Mouse (Mus musculus): Measurements from ENCODE around the gene Slc28a1.
"Not testable (repeated sequence)": the region's sequence is repeated elsewhere in the genome, so short reads cannot be mapped to it uniquely, and the experiment has no call there.

Gene Slc28a1

DNA sequence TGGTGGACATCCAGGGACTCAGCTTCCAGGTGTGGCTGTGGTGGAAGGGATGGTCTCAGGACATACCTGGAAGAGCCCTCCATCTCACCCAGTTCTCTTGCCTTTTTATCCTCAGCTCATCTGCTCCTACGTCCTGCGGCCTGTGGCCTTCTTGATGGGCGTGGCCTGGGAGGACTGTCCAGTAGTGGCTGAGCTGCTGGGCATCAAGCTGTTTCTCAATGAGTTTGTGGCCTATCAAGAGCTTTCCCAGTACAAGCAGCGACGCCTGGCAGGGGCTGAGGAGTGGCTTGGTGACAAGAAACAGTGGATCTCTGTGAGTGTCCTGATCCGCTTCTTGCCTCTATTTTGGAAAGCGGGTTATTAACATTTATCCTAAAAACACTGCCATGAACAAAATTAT lies 49.8 kb downstream of the Slc28a1 start:
- no peak for DNase-seq (ENCODE audit: extremely low spot score, low read depth, low spot score)

DNA sequence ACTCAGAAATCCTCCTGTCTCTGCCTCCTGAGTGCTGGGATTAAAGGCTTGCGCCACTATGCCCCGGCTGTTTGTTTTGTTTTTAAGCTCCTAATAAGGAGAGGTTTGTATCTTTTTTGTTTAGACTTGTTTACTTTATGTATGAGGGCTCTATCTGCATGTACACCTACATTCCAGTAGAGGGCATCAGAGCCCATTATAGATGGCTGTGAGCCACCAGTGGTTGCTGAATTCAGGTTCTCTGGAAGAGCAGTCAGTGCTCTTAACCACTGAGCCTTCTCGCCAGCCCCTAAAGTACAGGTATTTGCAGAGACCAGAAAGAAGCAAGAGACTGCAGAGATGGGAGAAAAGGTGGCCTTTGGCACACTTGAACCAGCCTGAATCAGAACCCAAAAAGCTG lies 52.5 kb downstream of the Slc28a1 start:
- DNase-seq (ENCODE audit: extremely low spot score, low read depth, low spot score) = no peak

DNA sequence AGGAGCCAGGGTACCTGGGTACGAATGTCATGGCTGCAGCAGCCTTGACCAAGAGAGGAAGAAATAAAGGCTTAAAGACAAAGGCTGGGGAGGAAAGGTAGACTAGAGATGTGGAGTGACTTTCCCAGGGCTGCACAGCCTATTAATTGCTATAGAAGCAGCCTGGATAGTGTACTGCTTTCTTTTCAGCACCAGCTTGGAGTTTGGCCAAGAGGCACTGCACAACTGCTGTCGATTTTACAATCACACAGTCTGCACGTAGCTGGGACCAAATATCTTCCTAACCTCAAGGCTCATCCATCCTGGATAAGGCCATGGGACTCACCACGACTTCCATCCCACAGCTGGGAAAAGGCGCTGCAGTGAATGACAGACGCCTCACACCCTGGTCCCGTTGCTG lies 54.8 kb downstream of the Slc28a1 start:
- no peak for DNase-seq (ENCODE audit: extremely low spot score, low read depth, low spot score)

DNA sequence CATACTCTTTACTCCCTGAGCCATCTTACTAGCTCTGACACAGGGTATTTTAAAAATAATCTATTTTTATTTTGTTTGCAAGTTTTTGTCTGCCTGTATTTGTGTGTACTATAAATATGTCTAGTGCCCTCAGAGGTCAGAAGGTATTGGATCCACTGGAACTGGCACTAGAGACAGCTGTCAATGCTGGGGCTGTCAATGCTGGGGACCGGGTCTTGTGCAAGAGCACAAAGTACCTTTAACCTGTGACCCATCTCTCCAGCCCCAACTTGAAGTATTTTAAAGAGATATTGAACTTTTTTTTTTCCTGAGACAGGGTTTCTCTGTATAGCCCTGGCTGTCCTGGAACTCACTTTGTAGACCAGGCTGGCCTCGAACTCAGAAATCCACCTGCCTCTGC lies 59.3 kb downstream of the Slc28a1 start:
- no peak for DNase-seq (ENCODE audit: extremely low spot score, low read depth, low spot score)

DNA sequence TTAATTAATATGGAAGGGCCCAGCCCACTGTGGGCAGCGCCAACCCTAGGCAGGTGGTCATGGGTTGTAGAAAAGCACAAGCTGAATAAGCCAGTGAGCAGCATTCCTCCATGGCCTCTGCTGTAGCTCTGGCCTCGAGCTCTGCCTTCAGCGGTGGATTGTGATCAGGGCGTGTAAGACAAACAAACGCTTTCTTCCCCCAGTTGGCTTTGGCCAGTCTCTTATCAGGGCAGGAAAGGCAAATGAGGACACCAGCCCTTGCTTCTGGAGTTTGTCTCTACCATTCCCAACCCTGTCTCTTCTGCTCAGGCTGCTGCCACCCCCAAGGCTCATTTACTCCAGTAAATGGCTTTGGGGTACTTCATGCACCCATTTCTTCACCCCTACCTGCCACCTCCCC lies 60.1 kb downstream of the Slc28a1 start:
- no peak for DNase-seq (ENCODE audit: extremely low spot score, low read depth, low spot score)

DNA sequence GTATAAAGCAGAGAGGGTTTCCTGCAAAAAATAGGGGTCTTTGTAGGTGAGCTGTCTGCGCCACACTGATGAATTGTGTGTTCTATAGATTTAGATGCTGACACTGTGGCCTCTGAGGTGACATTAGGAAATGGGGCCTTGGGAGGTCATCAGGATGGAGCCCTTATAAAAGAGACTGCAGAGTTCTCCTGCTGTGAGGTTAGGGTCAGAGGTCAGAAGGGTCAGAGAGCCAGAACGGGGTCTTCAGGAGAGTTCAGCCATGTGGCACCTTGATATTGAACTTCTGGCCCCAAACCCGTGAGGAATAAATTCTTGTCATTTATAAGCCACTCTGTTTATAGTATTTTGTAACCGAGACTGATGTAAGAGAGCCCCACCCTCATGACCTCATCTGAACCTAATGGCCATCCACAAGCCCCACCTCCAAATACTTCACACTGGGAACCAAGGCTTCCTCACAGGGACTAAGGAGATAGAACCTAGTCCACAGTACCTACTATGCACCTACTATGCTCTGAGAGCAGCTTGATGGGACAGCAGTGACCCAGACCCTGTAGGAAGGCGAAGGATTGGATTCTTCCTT lies 61.7 kb downstream of the Slc28a1 start:
- peak; percentile 31 for DNase-seq (ENCODE audit: extremely low spot score, low read depth, low spot score)

DNA sequence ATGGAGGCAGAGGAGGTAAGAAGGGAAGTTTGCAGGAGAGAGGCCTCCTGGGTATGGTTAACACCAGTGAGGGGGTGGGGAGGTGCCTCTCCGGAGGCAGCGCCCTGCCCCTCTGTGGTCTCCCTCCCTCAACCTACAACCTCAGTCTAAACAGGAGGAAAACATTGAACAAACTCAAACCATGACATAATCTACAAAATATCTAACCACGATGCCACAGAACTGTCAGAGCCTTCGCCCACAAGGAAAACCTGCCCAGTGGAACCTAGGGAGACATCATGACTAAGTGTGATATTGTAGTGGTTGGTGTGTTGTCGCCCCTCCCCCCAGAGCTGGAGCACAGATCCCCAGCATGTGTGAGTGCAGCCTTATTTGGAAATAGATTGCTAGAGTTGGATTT lies 64.9 kb downstream of the Slc28a1 start:
- DNase-seq (ENCODE audit: extremely low spot score, low read depth, low spot score) = no peak

DNA sequence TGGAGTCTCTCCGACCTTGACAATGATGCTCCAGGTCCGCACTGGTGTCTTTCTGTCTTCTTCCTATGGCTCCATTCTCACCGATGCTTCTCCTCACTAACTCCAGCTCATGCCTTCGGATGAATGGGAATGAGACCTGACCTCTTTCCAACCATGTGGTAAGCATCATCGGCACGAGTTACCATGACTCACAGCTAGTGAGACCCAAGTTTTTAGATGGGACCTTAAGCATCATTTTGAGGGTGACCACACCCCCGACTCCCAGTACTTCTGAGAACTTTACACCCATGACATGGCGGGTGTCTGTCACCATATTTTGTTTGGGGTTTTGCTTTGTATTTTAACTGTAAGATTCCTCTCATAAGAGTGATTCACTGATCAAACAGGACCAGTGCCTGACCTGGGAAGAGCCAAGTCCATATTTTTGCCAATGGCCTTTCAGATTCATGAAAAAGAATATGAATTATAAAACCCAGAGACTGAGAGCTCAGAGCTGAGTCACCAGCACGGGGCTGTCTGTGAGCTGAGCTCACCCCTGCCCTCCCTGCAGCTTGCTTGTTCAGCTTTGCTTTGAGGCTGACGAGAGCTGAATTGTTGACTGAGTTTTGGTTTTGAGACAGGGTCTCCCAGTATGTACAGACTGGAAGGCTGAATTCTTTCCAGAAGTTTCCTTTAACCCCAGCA lies 68.0 kb downstream of the Slc28a1 start:
- DNase-seq (ENCODE audit: extremely low spot score, low read depth, low spot score) = no peak

DNA sequence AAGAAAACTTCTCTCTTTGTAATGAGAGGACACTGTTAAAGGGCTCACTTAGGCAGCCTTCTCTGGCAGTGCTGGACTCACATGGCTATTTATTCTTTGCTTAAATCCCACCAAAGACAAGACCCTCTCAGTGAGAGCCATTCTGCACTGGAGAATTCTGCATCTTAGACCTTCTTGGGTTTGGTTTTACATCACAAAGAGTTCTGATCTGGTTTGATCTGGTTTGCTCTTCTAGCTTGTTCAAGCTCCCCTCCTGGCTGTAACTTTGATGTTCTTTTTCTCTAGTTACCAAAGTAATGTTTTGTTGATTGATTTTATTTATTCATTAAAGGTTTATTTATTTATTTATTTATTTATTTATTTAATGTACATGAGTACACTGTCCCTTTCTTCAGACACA lies 68.6 kb downstream of the Slc28a1 start:
- DNase-seq (ENCODE audit: extremely low spot score, low read depth, low spot score) = no peak

DNA sequence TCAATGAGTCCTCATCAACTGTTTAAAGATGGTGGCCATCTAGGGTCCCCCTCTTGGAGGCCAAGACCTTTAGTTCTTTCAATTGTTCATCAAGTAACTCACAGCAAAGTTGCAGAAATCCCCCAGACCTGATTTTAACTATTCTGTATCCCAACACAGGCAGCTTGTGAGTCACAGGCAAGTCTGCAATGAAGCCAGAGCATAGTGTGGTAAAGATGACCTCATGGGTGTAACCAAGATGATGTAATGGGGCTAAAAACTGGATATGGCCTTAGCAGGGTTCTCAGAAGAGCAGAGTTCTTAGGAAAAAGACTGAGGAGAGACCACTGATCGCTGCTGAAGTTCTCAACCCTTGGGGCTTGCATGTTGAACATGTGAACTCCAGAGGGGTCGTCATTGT lies 69.5 kb downstream of the Slc28a1 start:
- no peak for DNase-seq (ENCODE audit: extremely low spot score, low read depth, low spot score)

DNA sequence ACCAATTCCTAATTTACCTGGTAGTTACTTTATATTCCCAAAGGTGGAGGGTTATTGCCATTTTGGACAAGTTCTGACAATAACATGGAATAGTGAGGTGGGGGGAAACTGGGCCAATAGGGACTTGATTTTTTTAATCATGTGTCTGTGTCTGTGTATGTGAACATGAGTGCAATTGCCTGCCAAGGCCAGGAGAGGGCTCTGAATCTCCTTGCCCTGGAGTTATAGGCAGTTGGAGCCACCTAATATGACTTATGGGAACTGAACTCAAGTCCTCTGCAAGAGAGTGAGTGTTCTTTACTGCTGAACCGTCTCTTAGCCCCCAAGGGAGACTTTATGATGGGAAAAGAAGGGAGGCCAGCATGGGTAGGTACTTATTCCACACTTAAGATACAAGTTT lies 70.1 kb downstream of the Slc28a1 start:
- no peak for DNase-seq (ENCODE audit: extremely low spot score, low read depth, low spot score)

DNA sequence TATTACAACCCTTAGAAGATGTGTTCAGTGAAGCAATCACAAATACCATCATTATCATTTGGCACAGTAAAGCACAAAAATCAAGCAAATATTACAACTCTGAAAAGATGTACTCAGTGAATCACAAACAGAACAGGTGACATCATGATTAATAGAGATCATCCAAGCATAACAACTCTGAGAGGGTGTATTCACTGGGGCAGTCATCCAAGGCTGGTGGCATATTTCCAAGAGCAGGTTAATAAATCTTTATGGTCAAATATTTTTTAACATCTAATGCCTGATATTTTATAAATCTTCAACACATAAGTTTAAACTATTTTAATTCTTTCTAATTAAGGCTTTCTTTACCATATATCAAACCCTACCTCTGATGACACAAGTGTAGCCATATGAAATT lies 71.4 kb downstream of the Slc28a1 start:
- DNase-seq (ENCODE audit: extremely low spot score, low read depth, low spot score) = not testable (repeated sequence)

DNA sequence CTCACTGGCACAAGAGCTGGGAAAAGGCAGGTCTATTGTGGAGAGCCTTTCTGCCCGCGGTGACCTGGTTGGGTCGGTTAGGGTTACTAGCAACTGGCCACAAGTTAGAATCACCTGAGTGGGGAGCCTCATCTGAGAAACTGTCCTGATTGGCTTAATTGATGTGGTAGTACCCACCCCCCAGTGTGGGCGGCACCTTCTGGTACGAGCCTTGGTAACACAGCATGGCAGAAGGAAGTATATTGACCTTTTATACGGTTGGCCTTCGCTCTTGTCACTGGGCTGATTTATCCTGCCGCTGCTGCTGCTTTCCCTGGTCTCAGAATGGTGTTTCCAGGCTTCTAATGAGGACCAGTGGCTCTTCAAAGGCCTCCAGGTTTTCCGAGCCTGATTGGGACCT lies 74.6 kb downstream of the Slc28a1 start:
- DNase-seq (ENCODE audit: extremely low spot score, low read depth, low spot score) = no peak

DNA sequence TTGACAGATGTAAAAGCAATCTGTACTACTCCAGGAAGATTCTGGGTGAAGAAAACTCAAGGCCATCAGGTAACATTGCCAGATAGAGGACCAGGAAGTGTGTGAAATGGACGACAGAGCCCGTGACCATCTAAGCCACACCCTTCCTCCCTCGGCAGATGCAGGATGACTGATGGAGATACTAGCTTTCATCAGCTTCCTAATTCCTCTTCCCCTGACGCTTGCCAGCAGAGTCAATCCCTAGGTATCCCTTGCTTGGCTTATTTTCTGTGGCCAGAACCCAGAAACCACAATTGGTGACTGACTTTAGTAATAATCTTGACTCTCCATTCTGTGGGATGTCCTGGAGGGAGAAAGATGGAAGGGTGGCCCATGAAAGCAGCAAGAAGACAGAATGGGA lies 80.9 kb downstream of the Slc28a1 start:
- DNase-seq (ENCODE audit: extremely low spot score, low read depth, low spot score) = no peak

DNA sequence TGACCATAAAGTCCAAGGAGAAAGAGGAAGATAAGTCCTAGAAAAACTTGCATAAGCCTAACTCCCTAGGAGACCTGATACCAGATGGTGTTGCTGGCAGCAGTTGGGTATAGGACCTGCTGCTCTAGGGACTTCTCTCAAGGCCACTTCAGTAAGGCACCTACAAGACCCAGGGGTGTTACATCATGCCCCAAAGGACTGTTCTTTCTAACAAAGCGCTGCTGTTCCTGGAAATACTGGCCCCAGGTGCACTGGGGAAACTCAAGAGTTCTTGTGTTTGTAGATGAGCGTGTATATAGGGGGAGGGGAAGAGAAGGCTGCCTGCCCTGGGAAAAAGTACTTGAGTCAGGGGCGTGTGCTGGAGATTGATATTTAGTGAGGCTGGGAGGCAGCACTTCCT lies 82.2 kb downstream of the Slc28a1 start:
- DNase-seq (ENCODE audit: extremely low spot score, low read depth, low spot score) = no peak

DNA sequence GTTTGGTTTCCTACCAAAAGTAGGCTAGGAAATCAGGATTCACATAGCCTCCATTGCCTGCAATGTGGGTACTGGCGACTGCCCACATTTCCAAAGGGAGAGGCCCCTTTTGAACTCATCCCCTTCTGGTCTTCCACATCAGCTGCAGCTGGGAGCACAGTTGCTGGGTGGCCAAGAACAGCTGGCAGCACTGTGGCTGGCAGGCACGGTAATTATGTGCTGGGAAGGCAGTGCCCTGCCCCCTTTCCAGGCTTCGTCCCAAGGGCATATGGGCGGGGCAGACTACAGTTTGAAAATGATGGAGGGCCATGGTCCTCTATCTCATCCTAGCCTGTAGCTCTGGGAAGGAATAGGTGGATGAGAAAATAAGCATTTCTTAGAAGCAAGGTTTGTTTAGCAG lies 83.9 kb downstream of the Slc28a1 start:
- no peak for DNase-seq (ENCODE audit: extremely low spot score, low read depth, low spot score)

DNA sequence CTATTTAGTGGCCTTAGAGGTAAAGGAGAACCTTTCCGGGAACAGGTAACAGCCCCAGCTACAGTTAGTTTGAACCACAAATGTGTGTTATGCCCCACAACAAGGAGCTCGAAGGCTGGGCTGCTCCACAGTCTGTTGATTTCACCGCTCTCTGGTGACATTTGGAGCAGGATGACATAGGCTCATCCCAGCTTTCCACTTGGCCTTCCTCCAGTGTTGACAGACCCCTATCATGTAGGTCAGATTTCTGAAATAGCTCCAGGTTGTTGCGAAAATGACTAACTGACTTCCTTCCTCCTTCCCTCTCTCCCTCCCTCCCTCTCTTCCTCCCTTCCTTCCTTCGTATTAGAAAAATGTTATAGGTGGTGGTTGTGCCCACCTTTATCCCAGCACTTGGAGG lies 84.5 kb downstream of the Slc28a1 start:
- DNase-seq (ENCODE audit: extremely low spot score, low read depth, low spot score) = no peak

DNA sequence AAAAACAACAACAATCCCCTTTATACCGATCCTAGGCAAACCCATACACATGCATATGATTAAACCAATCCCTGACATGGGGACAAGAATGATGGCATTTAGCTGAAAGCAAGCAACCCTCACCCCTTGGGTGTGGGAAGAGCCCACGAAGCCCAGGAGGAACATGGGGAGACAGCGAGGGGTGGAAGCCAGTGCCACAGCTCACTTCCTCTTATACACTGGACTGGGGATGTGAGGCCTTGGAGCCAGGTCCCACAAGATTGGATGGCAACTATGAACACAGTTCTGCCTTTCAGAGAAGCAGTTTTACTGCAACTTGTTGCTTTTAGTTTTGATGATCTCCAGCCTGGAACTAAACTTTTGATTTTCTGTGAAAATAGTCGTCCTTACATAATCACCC lies 85.2 kb downstream of the Slc28a1 start:
- no peak for DNase-seq (ENCODE audit: extremely low spot score, low read depth, low spot score)

DNA sequence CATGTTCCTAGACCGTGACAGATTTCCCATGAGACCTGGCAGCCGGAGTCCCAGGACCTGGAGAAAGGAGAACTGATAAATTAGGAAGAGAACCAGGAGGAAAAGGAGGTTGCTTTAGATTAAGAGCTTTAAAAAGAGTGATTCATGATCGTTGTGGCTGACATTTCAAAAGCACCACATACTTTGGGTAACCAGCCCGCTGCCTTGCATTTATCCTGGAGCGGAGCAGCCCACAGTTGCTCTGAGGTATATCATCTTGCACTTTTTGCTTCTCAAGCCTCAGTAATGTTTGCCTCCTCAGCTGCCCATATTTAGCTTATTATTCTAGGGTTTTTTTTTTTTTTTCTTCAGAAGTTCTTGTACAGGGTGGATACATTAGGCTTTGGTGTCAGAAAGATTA lies 87.8 kb downstream of the Slc28a1 start:
- DNase-seq (ENCODE audit: extremely low spot score, low read depth, low spot score) = no peak

DNA sequence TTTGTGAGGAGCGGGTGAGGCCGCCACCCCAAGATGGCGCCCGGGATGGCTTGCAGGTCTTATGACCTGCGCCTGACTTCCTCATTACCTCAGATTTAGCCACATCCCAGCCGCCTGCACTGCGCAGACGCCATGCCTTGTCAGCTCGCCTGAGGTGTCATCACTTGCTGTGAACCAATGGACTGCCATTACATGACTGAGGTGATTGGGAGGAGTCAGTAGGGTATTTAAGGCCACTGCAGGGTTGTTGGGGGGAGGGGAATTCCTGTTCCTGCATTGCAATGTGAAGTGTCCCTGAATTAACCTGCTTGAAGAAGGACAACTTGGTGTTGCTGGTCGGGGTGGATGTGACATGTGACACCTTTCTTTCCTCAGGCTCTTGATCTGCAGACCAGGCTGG lies 89.0 kb downstream of the Slc28a1 start:
- DNase-seq (ENCODE audit: extremely low spot score, low read depth, low spot score) = not testable (repeated sequence)

DNA sequence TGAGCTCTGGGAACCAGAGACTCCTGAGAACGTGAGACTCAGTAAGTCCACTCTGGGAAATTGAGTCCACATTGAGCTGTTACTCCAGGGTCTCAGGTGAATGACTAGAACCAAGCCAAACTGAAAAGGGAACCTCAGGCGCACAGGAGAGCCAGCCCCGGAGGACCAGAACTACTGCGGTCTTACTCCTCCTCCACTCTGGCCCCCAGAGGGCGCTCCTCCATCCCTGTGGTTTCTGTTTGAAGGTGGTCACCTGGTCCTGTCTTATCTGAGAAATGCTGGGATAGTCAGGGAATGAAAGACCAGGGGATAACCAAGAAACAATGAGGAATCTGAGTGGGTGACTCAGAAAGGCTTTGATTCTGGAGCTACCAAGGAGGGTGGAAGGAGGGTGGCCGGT lies 94.3 kb downstream of the Slc28a1 start:
- DNase-seq (ENCODE audit: extremely low spot score, low read depth, low spot score) = no peak

DNA sequence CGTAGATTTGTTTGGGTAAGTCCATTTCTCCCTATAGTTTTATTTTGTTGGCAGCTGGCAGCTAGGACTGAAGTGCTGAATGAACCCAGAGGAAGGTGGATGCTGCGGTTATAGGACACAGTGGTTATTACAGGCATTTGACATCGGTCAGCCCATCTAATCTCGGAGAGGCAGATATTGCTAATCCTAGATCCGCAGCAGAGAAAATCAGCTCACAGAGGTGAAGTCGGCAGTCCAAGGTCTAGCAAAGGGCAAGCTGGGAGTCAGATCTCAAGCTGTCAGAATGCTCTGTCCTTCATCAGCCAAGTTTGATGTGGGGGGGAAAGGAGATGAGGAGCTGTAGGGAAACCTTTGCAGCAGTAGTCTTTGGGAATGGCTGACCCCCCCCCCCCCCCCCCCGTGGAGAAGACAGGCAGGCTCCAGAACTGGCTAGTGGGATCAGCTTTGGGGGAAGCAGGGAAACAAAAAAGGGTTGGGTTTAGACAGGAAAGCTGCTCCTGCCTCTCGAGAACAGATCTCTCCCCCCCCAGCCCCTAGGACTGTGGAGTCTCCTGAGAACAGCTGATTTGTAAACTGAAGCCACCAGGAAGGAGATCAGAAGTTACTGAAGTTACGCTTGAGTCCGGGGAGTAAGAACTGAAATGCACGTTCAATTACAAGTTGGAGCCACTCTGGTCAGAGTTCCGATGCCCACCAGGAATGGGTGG lies 95.5 kb downstream of the Slc28a1 start:
- DNase-seq (ENCODE audit: extremely low spot score, low read depth, low spot score) = no peak

DNA sequence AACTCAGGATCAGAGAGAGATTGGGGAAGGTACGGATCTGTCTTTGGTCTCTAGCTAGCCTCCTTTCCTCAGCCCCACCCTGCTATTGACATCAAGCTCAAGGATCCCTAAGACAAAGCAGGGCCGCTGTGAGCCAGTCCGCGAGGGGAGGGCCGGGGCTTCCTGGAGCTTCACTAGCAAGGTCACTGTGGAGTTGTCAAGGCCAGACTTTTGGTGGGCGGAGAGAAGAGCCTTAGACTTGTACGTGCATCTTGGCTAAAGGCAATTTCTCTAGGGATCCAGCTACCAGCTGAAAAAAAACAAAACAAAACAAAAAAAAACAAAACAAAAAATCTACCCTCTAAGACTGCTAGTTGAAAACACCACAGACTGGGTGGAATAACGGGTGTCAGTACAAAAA lies 97.2 kb downstream of the Slc28a1 start:
- no peak for DNase-seq (ENCODE audit: extremely low spot score, low read depth, low spot score)
